In the genomic region with DNA sequence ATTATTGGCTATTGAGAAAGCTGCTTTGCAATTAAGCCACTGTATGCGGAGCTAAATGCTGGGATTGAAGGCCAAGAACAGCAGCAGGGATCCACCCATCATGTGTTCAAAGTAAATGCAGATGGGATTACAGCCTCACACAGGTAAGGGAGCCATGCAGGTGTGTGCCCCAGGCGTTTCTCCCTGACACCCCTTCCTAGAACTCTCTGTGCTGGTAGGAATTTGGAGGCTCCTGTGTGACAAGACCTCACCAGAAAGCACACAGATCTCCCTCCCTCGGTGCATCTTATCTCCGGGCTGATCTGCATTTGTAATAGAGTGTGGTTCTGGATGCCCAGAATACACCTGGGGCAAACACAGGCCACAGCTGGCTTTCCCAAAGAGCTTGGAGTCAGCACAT, we compare ENCODE assay signal across 15 mouse cellular contexts.
"Had no signal": no experiment of that assay in that cellular context is flagged by ENCODE, and none has a peak within 500 bp of the region (broad histone marks: within the 10 kb centered on the region; RNA-seq: fewer than 3 reads in every experiment).

No protein-coding gene starts in this region.

- H3K27ac ChIP-seq: liver, embryonic 14.5 days; macrophage; midbrain, embryonic 12.5 days; midbrain, embryonic 15.5 days; neural tube, embryonic 12.5 days; stomach, embryonic 15.5 days; stomach, postnatal 0 days had no signal

- H3K4me3 ChIP-seq: megakaryocyte, embryonic 14.5 days; midbrain, embryonic 12.5 days; midbrain, embryonic 15.5 days; neural tube, embryonic 12.5 days; stomach, embryonic 15.5 days had no signal

- H3K27me3 ChIP-seq: megakaryocyte, embryonic 14.5 days; midbrain, embryonic 15.5 days; neural tube, embryonic 12.5 days; stomach, embryonic 15.5 days had no signal

- H3K9ac ChIP-seq: liver, embryonic 14.5 days; lung, embryonic 14.5 days; midbrain, embryonic 12.5 days; midbrain, embryonic 15.5 days; neural tube, embryonic 12.5 days; stomach, embryonic 15.5 days had no signal

- ATAC-seq: midbrain, embryonic 15.5 days had no signal

- H3K4me1 ChIP-seq: megakaryocyte, embryonic 14.5 days; midbrain, embryonic 12.5 days; midbrain, embryonic 15.5 days; neural tube, embryonic 12.5 days; stomach, embryonic 15.5 days had no signal

- H3K4me2 ChIP-seq: lung, embryonic 14.5 days; midbrain, embryonic 12.5 days; midbrain, embryonic 15.5 days; neural tube, embryonic 12.5 days; stomach, embryonic 15.5 days had no signal

- H3K36me3 ChIP-seq: midbrain, embryonic 12.5 days; midbrain, embryonic 15.5 days; neural tube, embryonic 12.5 days; stomach, embryonic 15.5 days had no signal

- H3K9me3 ChIP-seq: midbrain, embryonic 12.5 days; midbrain, embryonic 15.5 days; neural tube, embryonic 12.5 days; stomach, embryonic 15.5 days had no signal

- DNase-seq: lung, adult 18-20 months; lung, embryonic 14.5 days; lung, postnatal 14 days; lung, postnatal 36 days; right cerebral cortex, postnatal 14 days; thymus, adult 2 months; thymus, postnatal 25 days had no signal
